Mouse (Mus musculus): ENCODE data around the gene Dbp.
"Not testable (repeated sequence)": the region's sequence is repeated elsewhere in the genome, so short reads cannot be mapped to it uniquely, and the experiment has no call there.

Gene Dbp

DNA sequence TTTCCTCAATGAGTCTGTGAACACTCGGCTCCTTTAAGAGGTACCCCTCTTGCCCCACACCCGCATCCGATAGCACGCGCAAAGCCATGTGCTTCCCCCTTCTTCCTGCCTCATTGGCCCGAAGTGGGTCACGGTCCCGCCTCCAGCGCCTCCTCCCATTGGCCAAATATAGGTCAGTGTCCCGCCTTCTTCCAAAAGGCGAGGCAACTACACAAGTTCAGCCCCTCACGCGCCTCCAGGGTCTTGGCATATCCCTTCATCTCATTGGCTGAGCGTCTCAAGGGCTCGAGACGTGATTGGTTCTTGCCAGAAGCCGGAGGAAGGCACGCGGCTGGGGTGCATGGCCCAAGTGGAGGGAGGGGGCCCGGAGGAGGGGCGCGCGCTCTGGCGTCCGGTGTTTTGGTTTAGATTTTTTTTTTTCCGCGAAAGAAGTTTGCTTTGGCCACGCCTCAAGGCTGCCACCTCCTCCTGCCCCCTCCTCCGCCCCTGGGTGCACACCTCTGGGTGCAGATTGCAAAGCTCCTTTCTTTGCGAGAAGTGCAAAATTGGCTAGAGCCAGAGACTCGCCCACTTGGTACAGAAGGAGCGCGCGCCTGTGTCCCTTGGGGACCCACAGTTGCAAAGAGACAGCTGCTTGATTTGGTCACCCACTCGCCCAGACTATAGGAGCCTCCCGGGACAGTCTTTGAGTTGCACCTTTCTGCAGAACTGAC, at the start of gene Dbp:
Gene Dbp, plus strand, starts transcription at position 359 of the 713 bp plus-strand sequence.
- DNase-seq = peak; percentile 100

DNA sequence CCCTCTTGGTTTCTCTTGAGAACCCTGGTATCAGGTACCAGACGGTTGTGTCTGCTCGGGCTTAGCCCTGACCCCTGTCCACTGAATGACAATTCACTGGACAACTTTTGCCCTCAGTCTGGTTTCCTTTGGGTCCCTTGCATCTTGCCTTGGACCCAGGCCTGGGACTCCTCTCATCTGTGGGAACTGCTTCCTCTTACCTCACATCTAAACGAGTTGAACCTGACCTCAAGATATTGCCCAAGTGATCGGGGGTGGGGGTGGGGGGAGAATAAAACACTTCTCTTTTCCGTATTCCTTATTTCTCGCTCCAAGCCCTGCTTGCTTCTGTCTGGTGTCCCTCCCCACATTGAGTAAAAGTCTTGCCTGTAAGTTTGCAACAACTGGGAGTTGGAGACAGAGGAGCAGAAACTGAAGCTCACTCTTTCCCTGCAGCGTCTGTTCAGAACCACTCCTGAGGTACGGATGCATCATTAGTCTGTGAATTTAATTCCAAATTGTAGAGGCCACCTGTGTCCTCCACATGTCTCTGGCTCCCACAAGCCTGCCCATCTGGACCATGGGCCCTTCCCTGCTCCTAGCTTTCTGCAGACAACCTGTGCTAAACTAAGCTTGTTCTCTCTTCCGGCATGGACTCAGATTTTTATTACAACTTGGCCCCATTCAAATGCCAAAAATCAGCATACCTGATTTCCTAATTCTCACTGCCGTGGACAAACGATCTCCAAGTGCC, 44.0 kb upstream of the Dbp start:
- no peak for DNase-seq

DNA sequence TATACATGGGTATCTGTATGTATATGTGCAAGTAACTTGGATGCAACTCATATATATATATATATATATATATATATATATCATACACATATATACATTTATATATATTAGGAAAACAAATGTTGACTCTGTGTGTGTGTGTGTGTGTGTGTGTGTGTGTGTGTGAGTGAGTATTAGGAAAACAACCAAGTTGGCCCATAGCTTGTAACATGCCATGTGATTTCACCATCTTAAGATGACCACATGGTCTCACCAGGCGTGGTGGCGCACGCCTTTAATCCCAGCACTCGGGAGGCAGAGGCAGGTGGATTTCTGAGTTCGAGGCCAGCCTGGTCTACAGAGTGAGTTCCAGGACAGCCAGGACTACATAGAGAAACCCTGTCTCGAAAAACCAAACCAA, 43.2 kb upstream of the Dbp start:
- DNase-seq = not testable (repeated sequence)

DNA sequence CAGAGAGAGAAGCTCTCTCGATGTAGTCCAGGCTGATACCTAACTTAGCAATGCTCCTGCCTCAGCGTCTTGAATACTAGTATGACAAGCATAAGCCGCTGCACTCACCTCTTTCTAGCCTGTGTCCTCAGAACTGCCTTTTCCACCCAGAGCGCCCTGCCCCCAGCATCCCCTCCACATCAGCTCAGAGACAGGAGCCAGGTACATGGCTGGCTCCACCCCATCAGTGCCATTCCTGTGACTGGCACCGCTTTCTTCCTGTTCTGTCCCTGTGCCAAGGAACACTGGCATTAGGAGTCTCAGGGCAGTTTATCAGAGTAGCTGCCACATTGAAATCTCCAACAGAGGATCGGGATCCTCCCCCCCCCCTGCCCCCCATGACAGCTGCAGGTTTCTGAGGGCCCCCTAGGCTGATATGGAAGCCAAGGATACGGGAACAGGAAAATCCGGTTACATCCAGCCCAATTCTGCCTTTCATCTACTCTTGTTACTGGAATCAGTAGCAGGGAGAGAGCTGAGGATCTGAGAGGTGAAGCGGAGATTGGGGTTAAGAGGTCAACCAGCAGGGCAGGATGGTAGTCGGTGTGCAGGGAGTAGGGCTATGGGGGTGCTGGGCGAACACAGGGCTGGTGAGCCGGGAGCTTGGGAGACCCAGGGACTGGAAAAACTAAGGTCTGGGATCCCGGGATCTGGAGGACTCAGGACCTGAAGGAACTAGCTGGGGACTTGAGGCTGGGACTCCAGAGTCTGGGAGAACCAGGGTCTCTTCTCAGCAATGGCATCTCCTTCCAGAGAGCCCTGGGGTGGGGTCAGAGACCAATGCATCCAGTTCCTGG, 39.4 kb upstream of the Dbp start:
- no peak for DNase-seq

DNA sequence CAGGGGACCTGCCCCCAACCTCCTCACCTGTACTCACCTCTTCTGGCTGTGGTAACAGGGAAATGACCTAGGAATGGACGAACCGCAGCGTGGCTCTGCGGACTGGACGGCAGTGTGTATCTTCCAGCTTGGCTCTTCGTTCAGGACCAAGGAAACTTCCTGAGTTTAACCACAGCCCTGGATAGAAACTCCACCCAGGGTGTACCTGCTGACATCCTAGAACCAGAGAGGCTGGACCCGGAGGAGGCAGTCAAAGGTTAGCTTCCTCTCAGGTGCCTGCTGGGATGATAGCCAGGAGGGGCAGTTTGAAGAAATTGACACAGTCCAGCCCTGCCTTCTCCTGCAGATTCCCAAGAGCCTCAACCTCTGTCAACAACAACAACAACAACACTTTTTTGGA, 38.7 kb upstream of the Dbp start, which contains the start of gene Fut2:
Gene Fut2, minus strand, starts transcription at position 234 of the 400 bp plus-strand sequence.
- no peak for DNase-seq

- no peak for DNase-seq
Measured at GRCm38 (mm10) chr7:45667761-45668160, 37.1 kb upstream of the Dbp start.

GRCm38 (mm10) chr7:45668921-45669320, 36.0 kb upstream of the Dbp start:
- DNase-seq = no peak

GRCm38 (mm10) chr7:45677627-45678295, 27.1 kb upstream of the Dbp start:
- no peak for DNase-seq

- no peak for DNase-seq
Measured at GRCm38 (mm10) chr7:45678513-45678912, 26.4 kb upstream of the Dbp start.

DNA sequence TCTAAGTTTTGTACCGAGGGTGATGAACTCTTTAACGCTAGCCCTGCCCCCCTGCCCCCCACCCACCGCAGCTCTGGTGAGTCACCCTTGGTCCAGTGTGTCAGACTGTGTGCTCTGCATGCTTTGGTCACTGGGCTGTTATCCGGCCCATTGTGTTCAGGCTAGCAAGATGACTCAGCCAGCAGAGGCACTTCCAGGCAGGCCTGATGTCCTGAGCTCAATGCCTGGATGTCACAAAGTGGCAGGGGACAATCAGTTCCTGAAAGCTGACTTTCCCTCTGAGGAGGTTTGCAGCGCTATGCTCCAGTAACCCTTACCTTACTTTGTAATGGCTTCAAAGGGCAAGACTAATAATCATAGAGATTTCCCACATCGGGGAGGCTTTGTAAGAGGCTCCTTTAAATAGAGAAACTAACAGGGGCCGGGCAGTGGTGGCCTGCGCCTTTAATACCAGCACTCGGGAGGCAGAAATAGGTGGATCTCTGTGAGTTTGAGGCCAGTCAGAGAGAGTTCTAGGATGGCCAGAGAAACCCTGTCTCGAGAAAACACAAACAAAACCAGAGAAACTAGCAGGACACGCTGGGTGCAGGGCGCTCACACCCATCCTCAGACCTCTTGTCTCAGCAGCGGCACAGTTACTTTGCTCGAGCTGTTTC, 24.8 kb upstream of the Dbp start:
- no peak for DNase-seq

DNA sequence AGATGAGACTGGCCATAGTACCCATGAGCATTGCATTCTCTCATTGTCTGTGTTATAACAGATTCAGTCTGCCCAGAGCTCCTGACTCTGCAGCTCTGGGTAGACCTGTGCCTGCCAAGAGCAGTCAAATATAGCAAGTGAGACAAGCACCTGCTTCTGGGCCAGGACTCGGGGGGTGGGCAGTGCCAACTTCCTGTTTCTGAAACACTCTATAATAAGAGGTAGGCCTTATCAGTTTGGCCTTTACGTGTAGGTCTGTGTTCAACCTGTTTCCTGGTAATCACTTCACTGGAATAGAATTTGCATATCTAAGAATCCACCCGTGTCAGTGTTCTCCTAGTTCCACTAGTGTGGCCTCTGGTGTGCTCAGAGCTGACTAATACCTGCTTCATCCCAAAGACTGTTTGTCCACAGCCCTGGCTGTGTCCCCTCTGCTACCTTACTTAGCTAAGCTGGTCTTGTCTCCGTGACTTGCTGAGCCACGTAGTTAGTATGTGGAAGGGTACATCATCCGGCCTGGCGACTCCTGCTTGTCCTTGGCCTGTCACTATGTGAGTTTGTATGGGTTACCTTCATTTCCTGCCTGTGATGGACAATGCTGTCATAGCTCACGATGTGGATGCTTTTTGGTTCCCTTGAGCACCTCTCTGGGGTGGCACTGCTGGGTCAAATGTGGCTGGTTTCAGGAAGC, 23.7 kb upstream of the Dbp start:
- DNase-seq = no peak

DNA sequence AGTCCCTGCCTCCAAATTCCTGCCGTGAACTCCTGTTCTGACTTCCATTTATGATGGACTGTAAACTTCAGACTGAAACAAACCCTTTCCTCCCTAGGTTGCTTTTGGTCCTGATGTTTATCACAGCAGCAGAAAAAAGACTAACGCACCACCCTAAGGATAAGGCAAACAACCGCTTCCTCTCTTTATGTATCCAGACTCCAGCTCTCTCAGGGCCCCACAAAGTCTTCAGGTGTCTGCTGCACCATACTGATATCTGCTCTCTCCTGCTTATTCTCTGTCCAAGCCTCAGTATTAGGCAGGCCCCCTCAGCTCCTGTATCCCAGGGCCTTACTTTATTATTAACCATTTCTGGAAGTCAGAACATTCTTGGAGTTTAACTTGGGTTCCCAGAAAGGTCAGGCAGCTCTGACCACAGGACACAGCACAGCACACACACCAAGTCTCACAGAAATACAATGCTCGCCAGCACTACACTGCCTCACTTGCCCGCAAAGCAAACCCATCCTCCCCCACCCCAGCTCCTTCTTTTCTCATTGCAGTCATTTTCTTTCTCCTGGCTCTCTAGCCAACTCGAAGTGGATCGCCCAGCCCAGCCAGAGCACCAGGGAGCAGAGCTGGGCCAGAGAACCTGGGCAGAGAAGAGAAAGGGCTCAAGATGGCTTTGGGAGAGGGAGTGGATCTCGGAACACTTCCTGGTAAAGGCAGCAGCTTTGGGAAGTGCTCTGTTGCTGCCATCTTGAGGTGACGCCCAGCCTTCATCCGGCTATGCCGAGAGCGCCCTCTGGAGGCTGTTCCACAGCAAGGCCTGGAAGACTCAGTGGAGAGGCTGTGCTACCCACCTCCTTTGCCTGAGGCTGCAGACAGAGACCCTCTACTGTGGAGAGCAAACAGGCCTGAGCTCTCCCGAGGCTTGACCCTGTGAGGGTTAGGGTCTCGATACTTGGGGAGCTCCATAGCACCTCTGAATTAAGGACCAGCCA, 22.5 kb upstream of the Dbp start:
- DNase-seq = peak; percentile 86

GRCm38 (mm10) chr7:45683396-45684050, 21.4 kb upstream of the Dbp start, which contains the start of gene Ntn5:
TSS of gene Ntn5 (plus strand) at chr7:45684022.
- no peak for DNase-seq

- no peak for DNase-seq
Measured at GRCm38 (mm10) chr7:45685811-45686210, 19.1 kb upstream of the Dbp start.

DNA sequence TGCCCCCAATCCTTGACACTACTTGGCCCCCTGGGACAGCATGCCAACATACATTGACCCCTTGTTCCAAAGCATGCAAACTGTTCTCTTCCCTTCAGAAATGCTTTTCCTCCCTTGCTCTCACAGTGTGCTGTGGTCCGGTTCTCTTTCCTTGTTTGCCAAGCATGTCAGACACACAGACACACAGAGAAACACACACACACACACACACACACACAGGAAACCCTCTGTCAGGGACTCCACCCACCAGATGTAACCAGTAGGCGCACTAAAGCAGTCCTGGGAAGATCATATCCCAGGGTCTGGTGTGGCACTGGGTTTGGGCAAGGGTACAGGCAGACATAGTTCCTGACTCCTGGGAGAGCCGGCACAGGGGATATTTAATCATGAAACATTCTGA, 18.0 kb upstream of the Dbp start:
- no peak for DNase-seq

DNA sequence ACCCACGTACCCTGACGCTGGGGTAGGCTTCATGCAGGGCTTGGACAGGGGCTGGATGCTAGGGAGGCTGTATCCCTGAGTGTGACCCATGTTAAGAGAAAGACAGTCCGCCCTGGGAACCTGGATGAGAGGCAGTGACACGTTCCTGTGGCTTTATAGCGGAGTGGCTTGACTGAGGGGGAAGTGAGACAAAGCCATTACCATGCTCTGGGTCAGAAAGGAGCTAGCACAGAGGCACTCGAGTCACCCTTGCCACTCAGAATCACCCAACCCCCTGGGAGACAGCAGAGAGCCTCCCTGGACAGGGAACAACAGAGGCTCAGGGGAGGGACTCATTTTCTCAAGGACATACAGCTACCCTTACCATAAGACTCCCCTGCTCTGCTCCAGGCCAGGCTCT, 15.8 kb upstream of the Dbp start:
- DNase-seq = no peak

GRCm38 (mm10) chr7:45689800-45690199, 15.1 kb upstream of the Dbp start:
- DNase-seq = no peak

GRCm38 (mm10) chr7:45692364-45692763, 12.5 kb upstream of the Dbp start:
- DNase-seq = no peak

GRCm38 (mm10) chr7:45693921-45694591, 10.8 kb upstream of the Dbp start, which contains the start of gene Sec1:
TSS of gene Sec1 (minus strand) at chr7:45694402.
- DNase-seq = no peak

All from right cerebral cortex, adult 18-20 months (tissue).